Mouse (Mus musculus) embryo, embryonic 10.5 days (tissue): ENCODE measurements around the gene Vmn1r157.
"Not testable (repeated sequence)": the region's sequence is repeated elsewhere in the genome, so short reads cannot be mapped to it uniquely, and the experiment has no call there.

Experiments used
- DNase-seq: peaks from one replicate; pipeline ENCODE4 v3.0.0-alpha.2; 2015; ENCODE audit warnings: low spot score

The Vmn1r157 gene

GRCm38 (mm10) chr7:22761397-22761796, at the start of gene Vmn1r157:
Gene Vmn1r157 (plus strand): TSS chr7:22761697.
- DNase-seq: not testable (repeated sequence)

- DNase-seq: not testable (repeated sequence)
Measured at GRCm38 (mm10) chr7:22719610-22720009, 41.9 kb upstream of the Vmn1r157 start, which contains the start of gene Gm4567. Gene Gm4567 (minus strand): TSS chr7:22719710.

- DNase-seq: not testable (repeated sequence)
Measured at GRCm38 (mm10) chr7:22775981-22776380, 14.5 kb downstream of the Vmn1r157 start.

GRCm38 (mm10) chr7:22790682-22791081, 29.2 kb downstream of the Vmn1r157 start, which contains the start of gene Vmn1r158:
Gene Vmn1r158 (minus strand): TSS chr7:22790782.
- DNase-seq: not testable (repeated sequence)
